Mouse (Mus musculus): ENCODE measurements around the gene Olfr153.
"Not testable (repeated sequence)": the region's sequence is repeated elsewhere in the genome, so short reads cannot be mapped to it uniquely, and the experiment has no call there.

DNA sequence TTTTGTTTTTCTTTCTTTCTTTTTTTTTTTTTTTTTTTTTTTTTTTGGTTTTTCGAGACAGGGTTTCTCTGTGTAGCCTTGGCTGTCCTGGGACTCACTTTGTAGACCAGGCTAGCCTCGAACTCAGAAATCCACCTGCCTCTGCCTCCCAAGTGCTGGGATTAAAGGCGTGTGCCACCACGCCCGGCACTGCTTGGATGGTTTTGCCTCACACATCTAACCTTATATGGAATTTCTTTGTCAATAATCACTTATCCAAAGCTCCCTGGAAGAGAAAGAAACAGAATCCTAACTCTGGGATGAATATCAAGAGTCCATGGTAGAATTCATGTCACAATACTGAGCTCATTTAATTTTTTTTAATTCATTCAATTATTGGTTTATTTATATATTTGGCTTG is 34.6 kb upstream of the Olfr153 start, which contains the start of gene Pramel7:
- TF ChIP-seq CTCF (IDR thresholded peaks at IDR 0.05; ENCODE audit: low read depth, low read length); POLR2A (IDR thresholded peaks at IDR 0.05; ENCODE audit: extremely low read depth, insufficient read depth, low read length): not testable (repeated sequence)
